Mouse (Mus musculus) cortical plate, adult 2 months (tissue): ENCODE results near the gene Asic5. TPM values are rescaled to one million over a fixed set of nuclear protein-coding genes. Genes with fewer than 3 reads are reported as not detected.

Source experiments
- H3K27ac ChIP-seq: fragments of 200-500 bp; 2 replicates; pipeline ENCODE4 v1.5.1; 2012; ENCODE audit warnings: low read length, control low read depth, inconsistent platforms; ENCODE audit not compliant: insufficient read depth
- H3K4me1 ChIP-seq: fragments of 200-500 bp; 2 replicates; pipeline ENCODE4 v1.6.1; 2011; ENCODE audit warnings: low read length; ENCODE audit not compliant: control insufficient read depth, insufficient read depth
- H3K4me3 ChIP-seq: fragments of 200-500 bp; 2 replicates; pipeline ENCODE4 v1.5.1; 2011; ENCODE audit warnings: mild to moderate bottlenecking, low read length, control low read depth; ENCODE audit not compliant: insufficient read depth
- CTCF ChIP-seq: fragments of 200-500 bp; IDR thresholded peaks from 2 replicates; pipeline ENCODE4 v1.5.1; 2011; ENCODE audit warnings: mild to moderate bottlenecking, control low read depth, low read length; ENCODE audit not compliant: insufficient read depth; ENCODE audit errors: extremely low read depth
- POLR2A ChIP-seq: fragments of 200-500 bp; IDR thresholded peaks from 2 replicates; pipeline ENCODE4 v1.6.1; 2011; ENCODE audit warnings: mild to moderate bottlenecking, low read length, control low read depth; ENCODE audit not compliant: insufficient read depth; ENCODE audit errors: extremely low read depth
- polyA plus RNA-seq: library from polyadenylated mRNA; depleted of rRNA; stranded (reverse); fragments of >200 nt; gene quantifications from 2 replicates; pipeline ENCODE4 v1.2.3, GENCODE M21; 2012

The Asic5 gene
- polyA plus RNA-seq, 1 experiment = not detected

DNA sequence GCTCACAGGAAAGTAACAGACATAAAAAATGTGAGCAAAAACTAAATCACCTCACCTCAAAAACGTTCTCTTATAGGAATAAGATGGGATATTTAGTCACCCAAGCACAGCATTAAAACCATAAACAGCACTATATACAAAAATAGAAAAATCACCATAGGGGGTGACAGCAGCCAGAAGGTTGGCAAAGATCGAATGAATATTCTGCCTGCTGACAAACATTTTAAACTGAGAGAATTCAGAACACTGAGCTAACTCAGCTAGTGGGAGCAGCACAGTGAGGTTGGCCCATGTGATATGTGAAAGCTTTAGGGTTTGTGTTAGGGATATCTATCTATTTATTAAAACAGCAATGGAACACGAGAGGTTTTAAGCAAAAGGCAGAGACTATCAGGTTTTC lies 17.5 kb upstream of the Asic5 start:
- TF ChIP-seq POLR2A = no peak
- TF ChIP-seq CTCF = no peak
- no peaks in the 10 kb centered on the region; the same call in 1 of the 2 replicates for H3K4me1 ChIP-seq
- H3K27ac ChIP-seq = no peak overlapping the region
- no peak overlapping the region for H3K4me3 ChIP-seq

GRCm38 (mm10) chr3:81975607-81976006 lies 6.5 kb upstream of the Asic5 start:
- TF ChIP-seq CTCF = no peak
- no peak for TF ChIP-seq POLR2A
- Histone ChIP-seq H3K4me3 (no peak overlapping the region), H3K4me1 (no peaks in the 10 kb centered on the region), H3K27ac (no peak overlapping the region)

- TF ChIP-seq POLR2A (no peak), CTCF (no peak)
- Histone ChIP-seq H3K4me1 (no peaks in the 10 kb centered on the region), H3K27ac (no peak within 1 kb of the TSS), H3K4me3 (no peak within 1 kb of the TSS)
Measured at GRCm38 (mm10) chr3:81976102-81976501, 6.0 kb upstream of the Asic5 start, which contains the start of gene Tdo2. TSS of gene Tdo2 (minus strand) at chr3:81976202.

DNA sequence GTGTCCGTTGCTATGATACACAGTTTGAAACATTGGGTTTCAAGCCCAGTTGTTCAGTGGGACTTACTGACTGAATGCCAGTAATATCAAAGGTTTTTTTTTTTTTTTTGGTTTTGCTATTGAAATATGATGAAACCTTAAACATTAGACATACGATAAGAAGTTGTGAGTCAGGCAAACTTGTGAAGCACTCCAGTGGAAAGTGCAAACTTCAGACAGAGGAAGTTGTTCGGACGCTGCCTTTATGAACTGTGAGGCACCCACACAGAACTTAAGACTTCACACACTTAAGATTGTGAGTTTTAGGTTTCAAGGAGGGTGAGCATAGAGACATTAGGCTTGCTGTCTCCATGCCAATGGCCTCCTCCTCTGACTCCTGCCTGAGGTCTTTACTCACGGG lies 514 bp upstream of the Asic5 start:
- TF ChIP-seq POLR2A (no peak), CTCF (no peak)
- no peak overlapping the region for H3K27ac ChIP-seq
- no peaks in the 10 kb centered on the region for H3K4me1 ChIP-seq
- H3K4me3 ChIP-seq = no peak overlapping the region

DNA sequence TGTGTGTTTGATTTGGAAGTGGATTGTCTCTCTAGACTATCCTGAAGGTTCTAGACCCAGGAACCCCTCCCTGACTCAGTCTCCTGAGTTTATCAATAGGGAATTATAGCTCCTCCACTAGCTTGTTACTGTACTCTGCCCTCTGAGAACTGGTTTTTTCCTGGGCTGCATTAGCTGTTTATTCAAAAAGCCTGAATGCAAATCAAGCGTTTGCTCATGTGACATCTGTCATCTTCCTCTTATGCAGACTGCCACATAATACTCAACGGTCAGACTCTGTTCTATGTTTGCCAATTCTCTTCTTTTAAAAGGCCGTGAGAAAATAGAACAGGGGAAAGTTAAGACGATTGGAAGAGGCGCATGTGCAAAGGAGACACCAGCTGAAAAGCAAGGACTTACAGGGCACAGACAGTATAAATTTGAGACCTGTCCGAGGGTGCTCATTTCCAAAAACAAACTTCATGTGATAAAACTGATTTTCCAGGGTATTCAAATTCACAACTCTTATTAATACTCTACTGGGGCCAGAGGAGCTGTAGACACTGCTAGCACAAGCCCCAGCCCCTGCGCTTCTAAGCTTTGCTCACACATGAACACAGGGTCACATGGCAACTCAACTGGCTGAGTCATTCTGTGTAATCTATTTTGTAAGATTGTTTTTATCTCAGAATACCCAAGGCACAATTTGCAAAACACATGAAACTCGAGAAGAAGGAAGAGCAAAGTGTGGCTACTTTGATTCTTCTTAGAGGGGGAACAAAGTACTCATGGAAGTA lies 1.2 kb downstream of the Asic5 start:
- TF ChIP-seq CTCF (no peak), POLR2A (no peak)
- Histone ChIP-seq H3K4me3 (no peak overlapping the region), H3K4me1 (no peaks in the 10 kb centered on the region), H3K27ac (no peak overlapping the region)

GRCm38 (mm10) chr3:81985100-81985499 lies 3.0 kb downstream of the Asic5 start:
- TF ChIP-seq CTCF (no peak), POLR2A (no peak)
- Histone ChIP-seq H3K4me3 (no peak overlapping the region), H3K27ac (no peak overlapping the region), H3K4me1 (no peaks in the 10 kb centered on the region)

GRCm38 (mm10) chr3:81986103-81986502 lies 4.0 kb downstream of the Asic5 start:
- TF ChIP-seq POLR2A (no peak), CTCF (no peak)
- H3K27ac ChIP-seq = no peak overlapping the region

GRCm38 (mm10) chr3:81987628-81988027 lies 5.5 kb downstream of the Asic5 start:
- no peak overlapping the region for H3K4me3 ChIP-seq

More at GRCm38 (mm10) chr3:81986103-81986502, 4.0 kb downstream of the Asic5 start:
- H3K4me1 ChIP-seq = no peaks in the 10 kb centered on the region
- H3K4me3 ChIP-seq = no peak overlapping the region

DNA sequence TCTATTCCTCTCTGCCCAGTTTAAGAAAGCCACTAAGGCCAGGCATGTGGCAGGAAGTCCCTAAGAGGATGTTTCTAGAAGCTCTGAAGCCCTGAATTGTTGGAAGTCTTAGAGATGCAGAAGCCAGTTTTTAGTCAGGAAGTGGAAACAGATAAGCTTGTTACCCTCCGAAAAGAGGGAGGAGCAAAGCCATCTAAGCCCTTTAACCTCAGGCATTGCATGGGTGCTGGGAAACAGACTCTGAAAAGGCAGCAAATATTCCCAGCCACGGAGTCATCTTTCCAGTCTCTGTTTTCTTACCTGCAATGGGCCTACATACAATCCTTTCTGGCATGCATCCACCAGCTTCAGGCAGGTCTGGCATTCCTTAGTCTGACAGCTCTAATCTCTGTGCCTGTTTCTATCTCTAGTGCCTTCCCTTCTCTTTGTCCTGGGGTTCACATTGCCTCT lies 7.6 kb downstream of the Asic5 start:
- TF ChIP-seq POLR2A = no peak
- no peak for TF ChIP-seq CTCF
- H3K27ac ChIP-seq = no peak overlapping the region
- no peak overlapping the region for H3K4me3 ChIP-seq
- no peaks in the 10 kb centered on the region for H3K4me1 ChIP-seq

More at GRCm38 (mm10) chr3:81987628-81988027, 5.5 kb downstream of the Asic5 start:
- H3K27ac ChIP-seq = no peak overlapping the region
- no peaks in the 10 kb centered on the region for H3K4me1 ChIP-seq
- TF ChIP-seq CTCF (no peak), POLR2A (no peak)

DNA sequence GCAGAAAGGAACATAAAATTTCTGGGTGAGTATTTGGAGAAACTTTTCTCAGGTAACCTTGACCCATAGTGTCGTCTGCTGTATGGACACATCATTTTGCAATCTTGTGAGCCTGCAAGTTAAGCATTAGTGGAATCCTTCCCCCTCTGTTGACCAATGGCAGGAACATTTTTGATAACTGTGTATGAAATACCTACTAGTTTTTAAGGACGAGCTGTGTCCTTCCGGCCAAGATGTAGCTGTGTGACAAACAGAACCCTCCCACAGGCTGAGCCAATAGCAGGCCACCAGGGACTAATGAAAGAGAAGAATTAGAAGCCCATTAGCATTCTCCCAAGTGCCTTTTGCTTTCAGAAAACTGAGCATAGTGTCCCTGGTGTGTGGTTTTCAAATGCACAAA lies 8.4 kb downstream of the Asic5 start:
- no peaks in the 10 kb centered on the region for H3K4me1 ChIP-seq
- no peak overlapping the region for H3K27ac ChIP-seq
- no peak for TF ChIP-seq POLR2A
- TF ChIP-seq CTCF = no peak
- no peak overlapping the region for H3K4me3 ChIP-seq
